9 mouse cellular contexts compared by ENCODE assay signal in the genomic region with DNA sequence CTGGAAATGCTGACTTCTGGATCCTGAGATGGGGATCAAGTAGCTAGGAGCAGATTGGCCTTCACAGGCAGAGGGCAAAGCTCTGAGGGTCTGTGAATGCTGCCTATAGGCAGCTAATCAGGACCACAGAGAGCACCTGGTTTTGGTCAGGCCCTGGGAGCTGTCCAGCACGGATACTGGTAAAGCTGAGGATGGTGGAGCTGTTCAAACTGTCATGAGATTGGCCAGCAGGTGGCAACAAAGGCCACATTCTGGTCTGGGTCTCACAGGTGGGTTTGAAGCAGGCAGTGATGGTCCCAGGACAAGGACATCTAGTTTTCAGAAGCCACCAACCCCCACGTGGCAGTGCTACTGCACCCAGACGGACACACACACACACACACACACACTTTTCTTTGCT. TPM values are rescaled to one million over a fixed set of nuclear protein-coding genes. Genes with fewer than 3 reads are reported as not detected.
DNase-seq lines count a peak whose midpoint lies in the region; ATAC-seq and TF ChIP-seq lines count a peak whose summit lies in the region.
"Had no signal": no experiment of that assay in that cellular context is flagged by ENCODE, and none has a peak within 500 bp of the region (broad histone marks: within the 10 kb centered on the region; RNA-seq: fewer than 3 reads in every experiment).

No protein-coding gene starts in this region.

- no peak overlapping the region for H3K4me2 ChIP-seq in heart, embryonic 16.5 days (ENCODE audit: low read depth, low read length)

- H3K9me3 ChIP-seq in heart, embryonic 16.5 days (replicated peaks; ENCODE audit: control insufficient read depth, low read length), result no peaks in the 10 kb centered on the region

- no peak for TF ChIP-seq POLR2A in bone marrow, adult 2 months (IDR thresholded peaks at IDR 0.05; ENCODE audit: borderline replicate concordance, control insufficient read depth, low read depth, low read length)
- no peak for TF ChIP-seq POLR2A in testis, adult 2 months (IDR thresholded peaks at IDR 0.05; ENCODE audit: control insufficient read depth, low read depth, low read length)

- H3K4me3 ChIP-seq in bone marrow, adult 2 months (replicated peaks; ENCODE audit: control insufficient read depth, low read depth, low read length), result no peak overlapping the region
- H3K4me3 ChIP-seq in heart, embryonic 16.5 days (ENCODE audit: low read length), result no peak overlapping the region
- H3K4me3 ChIP-seq in testis, adult 2 months (ENCODE audit: control insufficient read depth, low read depth, low read length), result no peak overlapping the region

- H3K36me3 ChIP-seq in heart, embryonic 16.5 days (ENCODE audit: control insufficient read depth, insufficient read depth), result peaks cover 8% of the 10 kb centered on the region
- no peaks in the 10 kb centered on the region; the same call in 1 of the 2 replicates for H3K36me3 ChIP-seq in testis, adult 2 months (ENCODE audit: control insufficient read depth, insufficient read depth, low read length)

- no peak overlapping the region for H3K9ac ChIP-seq in heart, embryonic 16.5 days (ENCODE audit: low read length)

- WGBS in bone marrow, adult 2 months, result 12% methylated on average over 3 of the region's 3 CpGs
- 4% methylated on average over 3 of the region's 3 CpGs for whole genome bisulfite sequencing in heart, embryonic 16.5 days

- no peaks in the 10 kb centered on the region for H3K27me3 ChIP-seq in heart, embryonic 16.5 days (ENCODE audit: control insufficient read depth, insufficient read depth, low read length)
- H3K27me3 ChIP-seq in testis, adult 2 months (ENCODE audit: control insufficient read depth, insufficient read depth, low read length), result no peaks in the 10 kb centered on the region

- no peak overlapping the region for H3K27ac ChIP-seq in bone marrow, adult 2 months (ENCODE audit: control insufficient read depth, insufficient read depth, low read depth, low read length, poor library complexity)
- H3K27ac ChIP-seq in heart, embryonic 16.5 days (ENCODE audit: low read length), result no peak overlapping the region
- H3K27ac ChIP-seq in testis, adult 2 months (ENCODE audit: control insufficient read depth, insufficient read depth, low read depth, low read length), result no peak overlapping the region
- H3K27ac ChIP-seq: macrophage had no signal

- H3K4me1 ChIP-seq in bone marrow, adult 2 months (ENCODE audit: control insufficient read depth, insufficient read depth, low read length), result no peaks in the 10 kb centered on the region
- H3K4me1 ChIP-seq in heart, embryonic 16.5 days (ENCODE audit: control insufficient read depth, insufficient read depth, low read length), result no peaks in the 10 kb centered on the region
- H3K4me1 ChIP-seq in testis, adult 2 months (ENCODE audit: control insufficient read depth, insufficient read depth, low read length), result no peaks in the 10 kb centered on the region

- DNase-seq in cerebellum, postnatal 36 days, result no peak
- peak; percentile 83 for DNase-seq in 3T3-L1 (ENCODE audit: low read depth, low spot score)
- DNase-seq in kidney, postnatal 36 days, result peak; percentile 23 to 65

- peak; percentile 46; the same call in 1 of the 2 replicates for TF ChIP-seq CTCF in bone marrow, adult 2 months (IDR thresholded peaks at IDR 0.05; ENCODE audit: control insufficient read depth, insufficient read depth, low read length)
- peak; percentile 52; the same call in 1 of the 2 replicates for TF ChIP-seq CTCF in testis, adult 2 months (IDR thresholded peaks at IDR 0.05; ENCODE audit: control insufficient read depth, insufficient read depth, insufficient replicate concordance, low read depth, low read length)

- 0 out of 2 replicates have a peak, but pooled peaks have one; percentile 36 for ATAC-seq in cerebellum, adult (ENCODE audit: insufficient number of reproducible peaks, low FRiP score, low TSS enrichment)
- ATAC-seq in heart, embryonic 16.5 days (replicated peaks; ENCODE audit: extremely low read depth, insufficient read depth, low FRiP score), result peak; percentile 60; the same call in 1 of the 2 replicates
- peak; percentile 91 for ATAC-seq in megakaryocyte-erythroid progenitor cell, adult 5-6 weeks (replicated peaks; ENCODE audit: low FRiP score, low TSS enrichment, poor library complexity, severe bottlenecking)

RNA-seq across cellular contexts. Expression of a gene that starts 54.3 kb away (rescaled TPM):
- polyA plus RNA-seq in bone marrow, adult 2 months (2011; ENCODE audit: insufficient read depth, insufficient read length, low replicate concordance, missing spikeins), result 41.8 and 47.0 TPM in 2 replicates
- 19.2 and 19.4 TPM in 2 replicates for polyA plus RNA-seq in heart, embryonic 16.5 days (2015; fragmentation: Nextera tagmentation; extraction: Ambion mirVana)
- 52.6 and 62.7 TPM in 2 replicates for total RNA-seq in megakaryocyte-erythroid progenitor cell, adult 5-6 weeks (2014; fragmentation: Nextera tagmentation)
- total RNA-seq in megakaryocyte-erythroid progenitor cell, adult 5-6 weeks (2017), result 26.7 and 36.3 TPM in 2 replicates
- polyA plus RNA-seq in testis, adult 2 months (2012; rRNA removed), result 33.4 and 34.8 TPM in 2 replicates

Comparison
In these comparisons a context has a peak if more than half of its experiments do, and no peak if none do; other contexts are left out.
1. ATAC-seq: peak in every context shown above with its lines; median percentile 91 in megakaryocyte-erythroid progenitor cell, adult 5-6 weeks; 60 in heart, embryonic 16.5 days; 36 in cerebellum, adult.
2. DNase-seq: peak in 3T3-L1 (single experiment) and kidney, postnatal 36 days (2 of 2); none in cerebellum, postnatal 36 days (0 of 2).